Mouse (Mus musculus) midbrain, embryonic 11.5 days (tissue): ENCODE data around the gene Eml4. TPM values are rescaled to one million over a fixed set of nuclear protein-coding genes. Genes with fewer than 3 reads are reported as not detected.

ENCODE experiments used
- ATAC-seq: fragments of 200-750 bp; cut with Nextera tagmentation; 2 replicates; pipeline ENCODE4 v1.8.0; 2017; ENCODE audit warnings: moderate TSS enrichment, moderate library complexity; ENCODE audit not compliant: low FRiP score
- DNase-seq: peaks from one replicate; pipeline ENCODE4 v3.0.0; 2015; ENCODE audit warnings: low spot score; ENCODE audit errors: missing footprints
- H3K27ac ChIP-seq: fragments of 300-500 bp; sonication (generic); 2 replicates; pipeline ENCODE4 v1.5.1; 2014; ENCODE audit warnings: low read depth, low read length
- H3K27me3 ChIP-seq: fragments of 300-500 bp; sonication (generic); 2 replicates; pipeline ENCODE4 v1.6.1; 2014; ENCODE audit warnings: mild to moderate bottlenecking, low read length, moderate library complexity, mixed read lengths; ENCODE audit not compliant: control insufficient read depth, insufficient read depth
- H3K36me3 ChIP-seq: fragments of 300-500 bp; sonication (generic); 2 replicates; pipeline ENCODE4 v1.6.1; 2014; ENCODE audit warnings: mild to moderate bottlenecking, low read length, moderate library complexity, mixed read lengths; ENCODE audit not compliant: control insufficient read depth, insufficient read depth
- H3K4me1 ChIP-seq: fragments of 300-500 bp; sonication (generic); 2 replicates; pipeline ENCODE4 v1.6.1; 2014; ENCODE audit warnings: low read length; ENCODE audit not compliant: control insufficient read depth, insufficient read depth
- H3K4me2 ChIP-seq: fragments of 300-500 bp; sonication (generic); 2 replicates; pipeline ENCODE4 v1.6.1; 2014; ENCODE audit warnings: mild to moderate bottlenecking, moderate library complexity
- H3K4me3 ChIP-seq: fragments of 300-500 bp; sonication (generic); 2 replicates; pipeline ENCODE4 v1.5.1; 2014; ENCODE audit warnings: low read depth, low read length
- H3K9ac ChIP-seq: fragments of 300-500 bp; sonication (generic); 2 replicates; pipeline ENCODE4 v1.6.1; 2014; ENCODE audit warnings: low read length
- H3K9me3 ChIP-seq: fragments of 300-500 bp; sonication (generic); 2 replicates; pipeline ENCODE4 v1.6.1; 2016; ENCODE audit warnings: low read length; ENCODE audit not compliant: control insufficient read depth
- WGBS: fragments of 180-500 bp; shearing (Covaris S2); extraction: QIAGEN DNeasy Blood & Tissue Kit; methylation state at CpG from one replicate; pipeline ENCODE4 v1.1.7; 2014; 5-methylcytosine and 5-hydroxymethylcytosine counted together
- polyA plus RNA-seq: library from polyadenylated mRNA; unstranded; fragments of >200 nt; fragmentation: Nextera tagmentation; extraction: Ambion mirVana; gene quantifications from 2 replicates; pipeline ENCODE4 v1.2.1, GENCODE M21; 2014

The Eml4 gene
- polyA plus RNA-seq, 1 experiment from 2014 or later: 40.5 TPM

DNA sequence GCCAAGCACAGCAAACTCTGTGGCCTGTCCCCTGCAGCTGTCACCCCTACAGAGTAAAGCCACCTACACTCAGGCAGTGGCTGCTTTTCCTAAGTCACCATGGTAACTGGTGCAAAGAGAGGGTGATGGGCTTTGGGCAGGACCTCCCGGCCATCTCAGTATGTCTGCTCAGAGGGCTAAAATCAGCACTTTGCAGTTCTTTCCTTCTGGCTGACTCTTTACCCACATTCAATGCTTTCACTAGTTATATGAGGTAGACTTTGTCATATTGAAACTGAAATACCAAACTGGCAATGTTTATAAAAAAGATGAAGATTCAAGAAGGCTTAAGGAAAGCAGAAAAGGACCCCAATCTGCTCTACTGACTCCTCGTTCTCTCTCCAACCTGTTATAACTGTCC lies 133.1 kb downstream of the Eml4 start:
- H3K27me3 ChIP-seq: no peaks in the 10 kb centered on the region
- 0 out of 2 replicates have a peak, but pooled peaks cover 2% of the 10 kb centered on the region for H3K36me3 ChIP-seq
- no peak overlapping the region for H3K4me3 ChIP-seq
- peak; percentile 54 for DNase-seq
- no peak overlapping the region for H3K4me2 ChIP-seq
- no peak overlapping the region for H3K9ac ChIP-seq
- ATAC-seq: no peak
- no peaks in the 10 kb centered on the region for H3K9me3 ChIP-seq
- 76% methylated on average over 2 of the region's 2 CpGs for WGBS
- no peak overlapping the region for H3K27ac ChIP-seq
- H3K4me1 ChIP-seq: no peaks in the 10 kb centered on the region

DNA sequence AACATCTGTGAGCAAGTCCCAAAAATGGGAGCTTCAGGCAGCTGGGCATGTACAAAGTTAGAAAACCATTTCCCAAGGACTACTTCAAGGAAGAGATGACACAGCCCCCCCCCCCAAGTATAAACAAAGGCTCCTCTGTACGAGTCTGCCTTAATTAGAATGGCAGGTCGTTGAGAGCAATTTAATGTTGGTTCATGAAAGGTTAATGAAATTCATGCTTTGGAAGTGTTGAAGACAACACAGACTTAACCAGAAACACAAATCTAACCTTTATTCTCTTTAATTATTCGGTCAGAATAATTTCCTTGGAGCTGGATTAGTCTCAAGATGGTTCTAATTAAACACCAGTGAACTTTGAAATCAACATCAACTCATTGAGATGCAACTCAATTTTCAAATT lies 137.0 kb downstream of the Eml4 start:
- Histone ChIP-seq H3K4me2 (no peak overlapping the region), H3K27ac (no peak overlapping the region), H3K4me1 (no peaks in the 10 kb centered on the region), H3K27me3 (no peaks in the 10 kb centered on the region), H3K9ac (no peak overlapping the region), H3K9me3 (no peaks in the 10 kb centered on the region; the same call in 1 of the 2 replicates), H3K36me3 (no peaks in the 10 kb centered on the region), H3K4me3 (no peak overlapping the region)
- ATAC-seq: peak; percentile 35; the same call in 1 of the 2 replicates
- WGBS: 68% methylated on average over 3 of the region's 3 CpGs
- DNase-seq: no peak

DNA sequence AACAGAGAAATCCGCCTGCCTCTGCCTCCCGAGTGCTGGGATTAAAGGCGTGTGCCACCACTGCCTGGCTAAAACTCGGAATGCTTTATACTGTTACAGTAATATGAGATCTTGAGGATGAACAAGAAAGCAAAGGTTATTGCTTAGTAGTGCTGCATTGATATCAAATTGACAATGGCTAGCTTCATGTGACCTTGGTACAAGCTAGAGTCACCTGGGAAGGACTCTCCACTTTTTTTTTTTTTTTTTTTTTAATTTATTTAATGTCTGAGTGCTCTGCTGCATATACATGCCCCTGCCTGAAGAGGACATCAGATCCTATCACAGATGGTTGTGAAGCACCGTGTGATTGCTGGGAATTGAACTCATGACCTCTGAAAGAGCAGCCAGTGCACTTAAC lies 148.2 kb downstream of the Eml4 start:
- WGBS: 91% methylated on average over 5 of the region's 5 CpGs
- no peak overlapping the region for H3K4me2 ChIP-seq
- ATAC-seq: no peak
- H3K4me1 ChIP-seq: no peaks in the 10 kb centered on the region
- DNase-seq: peak; percentile 51
- H3K9ac ChIP-seq: no peak overlapping the region
- H3K27ac ChIP-seq: no peak overlapping the region
- H3K27me3 ChIP-seq: no peaks in the 10 kb centered on the region
- H3K9me3 ChIP-seq: no peaks in the 10 kb centered on the region; the same call in 1 of the 2 replicates
- no peak overlapping the region for H3K4me3 ChIP-seq
- peaks cover 17% of the 10 kb centered on the region; the same call in 1 of the 2 replicates for H3K36me3 ChIP-seq

DNA sequence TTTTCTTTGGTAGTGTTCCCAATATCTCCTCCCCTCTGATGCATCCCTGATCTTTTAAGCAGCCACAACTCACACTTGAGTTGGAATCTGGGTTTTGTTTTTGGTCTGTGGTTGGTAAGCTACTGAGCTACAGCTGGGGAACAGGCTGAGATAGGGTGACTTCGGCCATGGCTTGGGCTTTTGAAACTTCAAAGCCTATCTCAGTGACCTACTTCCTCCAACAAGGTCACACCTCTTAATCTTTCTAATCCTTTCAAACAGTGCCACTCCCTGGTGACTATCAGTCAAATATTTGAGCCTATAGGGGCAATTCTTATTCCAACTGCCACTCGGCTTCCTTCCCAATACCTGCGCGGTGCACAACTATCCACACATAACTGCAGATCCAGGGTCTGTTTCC lies 149.0 kb downstream of the Eml4 start:
- peaks cover 17% of the 10 kb centered on the region; the same call in 1 of the 2 replicates for H3K36me3 ChIP-seq
- H3K9me3 ChIP-seq: no peaks in the 10 kb centered on the region; the same call in 1 of the 2 replicates
- no peak overlapping the region for H3K9ac ChIP-seq
- no peak for ATAC-seq
- 92% methylated on average over 4 of the region's 4 CpGs for WGBS
- no peak overlapping the region for H3K4me2 ChIP-seq
- no peak overlapping the region for H3K4me3 ChIP-seq
- peak; percentile 67 for DNase-seq
- H3K27ac ChIP-seq: no peak overlapping the region
- H3K4me1 ChIP-seq: no peaks in the 10 kb centered on the region
- H3K27me3 ChIP-seq: no peaks in the 10 kb centered on the region

DNA sequence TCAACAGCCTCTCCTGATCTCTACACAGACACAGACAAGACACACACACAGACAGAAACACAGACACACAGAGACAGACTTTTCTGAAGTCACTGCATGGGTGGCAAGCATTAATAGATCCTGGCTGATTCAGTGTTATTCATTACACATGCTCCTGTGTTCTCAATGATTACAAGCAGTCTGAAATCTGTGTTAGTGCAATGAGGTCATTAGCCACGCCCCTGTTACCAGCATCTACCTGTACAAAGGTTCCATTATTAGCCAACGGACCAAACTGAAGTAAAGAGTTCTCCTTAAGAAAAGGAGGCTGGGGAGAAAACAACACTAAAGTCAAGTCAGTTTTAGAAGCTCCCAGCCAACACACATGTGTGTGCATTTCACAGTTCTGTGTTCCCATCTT lies 153.0 kb downstream of the Eml4 start:
- DNase-seq (no peak), ATAC-seq (no peak)
- no peak overlapping the region for H3K27ac ChIP-seq
- no peak overlapping the region for H3K4me2 ChIP-seq
- H3K9ac ChIP-seq: no peak overlapping the region
- no peaks in the 10 kb centered on the region for H3K4me1 ChIP-seq
- no peaks in the 10 kb centered on the region for H3K27me3 ChIP-seq
- H3K4me3 ChIP-seq: no peak overlapping the region
- H3K36me3 ChIP-seq: peaks cover 13% of the 10 kb centered on the region; the same call in 1 of the 2 replicates
- 88% methylated on average over 2 of the region's 2 CpGs for WGBS
- H3K9me3 ChIP-seq: no peaks in the 10 kb centered on the region

DNA sequence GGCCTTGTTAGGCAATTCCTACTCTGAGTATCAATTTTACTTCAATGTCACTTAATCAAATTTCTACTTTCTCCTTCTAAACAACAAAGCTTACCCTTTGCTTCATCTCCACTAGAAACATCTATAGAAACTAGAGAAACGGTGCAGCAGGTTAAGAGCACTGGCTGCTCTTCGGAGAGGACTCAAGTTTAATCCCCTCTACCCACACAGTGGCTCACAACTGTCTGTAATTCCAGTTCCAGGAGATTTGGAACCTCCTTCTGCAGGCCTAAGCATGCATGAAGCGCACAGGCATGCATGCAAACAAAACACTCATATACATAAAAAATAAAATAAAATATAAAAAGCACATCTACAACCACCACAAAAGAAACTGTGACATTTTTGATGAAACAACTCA lies 161.4 kb downstream of the Eml4 start:
- Histone ChIP-seq H3K9me3 (no peaks in the 10 kb centered on the region), H3K27ac (no peak overlapping the region), H3K36me3 (no peaks in the 10 kb centered on the region), H3K27me3 (no peaks in the 10 kb centered on the region), H3K4me1 (peaks cover 8% of the 10 kb centered on the region), H3K4me2 (no peak overlapping the region), H3K4me3 (no peak overlapping the region), H3K9ac (no peak overlapping the region)
- DNase-seq (no peak), ATAC-seq (no peak)
- WGBS: 94% methylated on average over 3 of the region's 3 CpGs

DNA sequence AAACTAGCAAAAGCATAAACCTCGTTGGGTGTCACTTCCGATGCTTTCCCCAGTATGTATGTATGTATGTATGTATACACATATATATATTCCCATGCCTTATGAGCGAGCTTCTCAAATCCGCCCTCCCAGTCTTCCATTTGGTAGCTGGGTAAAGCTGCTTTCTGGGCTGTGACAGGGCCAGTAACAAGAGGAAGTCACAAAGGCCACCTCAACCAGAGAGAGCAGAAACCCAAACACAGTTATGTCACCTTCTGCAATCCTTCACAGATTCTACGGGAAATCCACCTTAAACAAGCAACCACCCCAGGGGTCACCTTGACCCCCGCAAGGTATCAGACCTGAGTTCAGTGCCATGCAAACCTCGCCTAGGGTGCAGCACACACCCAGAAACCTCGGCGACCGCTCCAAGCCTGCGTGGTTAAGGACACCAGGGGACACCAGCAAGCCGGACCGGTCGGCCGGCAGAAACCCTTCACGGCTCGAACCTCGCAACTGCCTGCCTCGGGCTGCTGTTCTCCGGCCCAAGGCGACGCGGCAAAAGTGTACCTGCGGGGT lies 163.0 kb downstream of the Eml4 start:
- peak overlapping the region; percentile 30; the same call in 1 of the 2 replicates for H3K27ac ChIP-seq
- no peaks in the 10 kb centered on the region for H3K36me3 ChIP-seq
- DNase-seq (no peak), ATAC-seq (peak; percentile 51; the same call in 1 of the 2 replicates)
- peak overlapping the region; percentile 90 for H3K9ac ChIP-seq
- peak overlapping the region; percentile 92 for H3K4me3 ChIP-seq
- peak overlapping the region; percentile 76 for H3K4me2 ChIP-seq
- H3K4me1 ChIP-seq: peaks cover 8% of the 10 kb centered on the region
- no peaks in the 10 kb centered on the region for H3K27me3 ChIP-seq
- WGBS: 2% methylated on average over 24 of the region's 24 CpGs
- no peaks in the 10 kb centered on the region for H3K9me3 ChIP-seq

DNA sequence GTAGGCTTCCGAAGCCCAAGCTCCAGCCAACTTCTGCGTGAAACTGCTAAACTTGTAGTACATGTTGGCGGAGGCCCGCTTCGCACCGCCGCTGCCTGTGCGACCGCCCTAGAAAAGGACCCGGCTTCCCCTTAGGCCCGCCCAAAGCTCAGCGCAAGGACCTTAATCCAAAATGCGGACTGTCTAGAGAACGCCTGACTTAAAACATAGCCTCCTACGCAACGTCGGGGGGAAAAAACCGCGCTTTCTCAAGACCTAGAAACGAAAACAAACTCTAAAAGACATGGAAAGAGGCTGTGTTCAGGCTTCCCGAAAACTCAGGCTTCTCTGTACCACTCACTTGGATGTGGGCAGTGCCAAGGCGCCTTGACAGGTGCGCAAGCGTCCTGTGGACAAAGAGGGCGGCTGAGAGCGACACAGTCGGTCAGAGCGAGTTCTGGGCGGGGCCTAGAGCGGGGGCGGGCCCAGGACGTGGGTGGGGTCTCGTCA lies 163.5 kb downstream of the Eml4 start:
- Histone ChIP-seq H3K27ac (peak overlapping the region; percentile 30), H3K4me3 (peak overlapping the region; percentile 92), H3K9me3 (no peaks in the 10 kb centered on the region), H3K36me3 (no peaks in the 10 kb centered on the region), H3K4me2 (peak overlapping the region; percentile 76), H3K4me1 (peaks cover 8% of the 10 kb centered on the region), H3K27me3 (no peaks in the 10 kb centered on the region), H3K9ac (peak overlapping the region; percentile 90)
- peak; percentile 100 for DNase-seq
- ATAC-seq: peak; percentile 99
- under 1% methylated on average over 33 of the region's 33 CpGs for WGBS

DNA sequence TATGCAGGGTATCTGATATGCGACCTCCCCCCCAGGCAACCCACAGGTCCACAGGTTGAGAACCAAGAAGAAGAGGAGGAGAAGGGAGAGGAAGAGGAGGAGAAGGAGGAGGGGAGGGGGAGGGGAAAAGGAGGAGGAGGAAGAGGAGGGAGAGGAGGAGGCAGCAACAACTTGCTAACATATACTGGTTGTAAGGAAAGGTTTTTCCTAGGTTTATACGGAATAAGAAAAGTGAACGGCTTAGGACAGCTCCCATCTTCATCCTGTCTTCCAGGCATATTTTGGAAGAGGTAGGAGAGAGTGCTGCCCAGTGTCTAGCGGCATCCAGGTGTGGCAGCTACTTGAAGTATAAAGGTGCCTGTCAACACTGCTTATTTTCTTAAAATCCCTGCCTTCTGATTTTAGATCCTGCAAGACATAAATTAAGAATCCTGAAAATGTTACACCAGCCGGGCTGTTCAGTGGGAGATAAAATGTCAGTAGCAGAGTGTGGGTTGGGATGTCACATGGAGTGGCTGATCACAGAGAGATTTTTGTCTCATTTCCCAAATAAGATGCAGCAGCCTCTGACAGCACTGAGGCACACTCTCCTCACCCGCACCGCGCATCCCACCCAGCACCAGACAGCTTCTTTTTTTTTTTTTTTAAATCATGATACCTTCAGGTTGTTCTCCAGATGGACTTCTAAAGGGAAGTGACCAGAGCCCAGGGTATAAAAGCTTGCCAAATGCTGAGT lies 166.7 kb downstream of the Eml4 start, which contains the start of gene Cox7a2l:
Cox7a2l (minus strand) TSS at position 51 of the 736 bp plus-strand sequence.
- DNase-seq (no peak), ATAC-seq (no peak)
- Histone ChIP-seq H3K9me3 (no peaks in the 10 kb centered on the region), H3K9ac (no peak within 1 kb of the TSS), H3K27ac (no peak within 1 kb of the TSS), H3K27me3 (no peaks in the 10 kb centered on the region), H3K4me1 (peaks cover 8% of the 10 kb centered on the region), H3K4me3 (no peak within 1 kb of the TSS), H3K4me2 (no peak within 1 kb of the TSS), H3K36me3 (no peaks in the 10 kb centered on the region)
- 93% methylated on average over 8 of the region's 8 CpGs for WGBS
